Mouse (Mus musculus) olfactory bulb, adult 2 months (tissue): Measurements from ENCODE around the gene Rbm18. TPM values are rescaled to one million over a fixed set of nuclear protein-coding genes. Genes with fewer than 3 reads are reported as not detected.

Experiments used
- H3K27ac ChIP-seq: fragments of 200-500 bp; 2 replicates; pipeline ENCODE4 v1.5.1; 2012; ENCODE audit warnings: low read depth, low read length; ENCODE audit not compliant: insufficient read depth
- H3K4me1 ChIP-seq: fragments of 200-500 bp; 2 replicates; pipeline ENCODE4 v1.6.1; 2012; ENCODE audit warnings: low read length; ENCODE audit not compliant: control insufficient read depth, insufficient read depth
- H3K4me3 ChIP-seq: fragments of 200-500 bp; 2 replicates; pipeline ENCODE4 v1.5.1; 2012; ENCODE audit warnings: mild to moderate bottlenecking, low read depth, low read length, moderate library complexity; ENCODE audit not compliant: insufficient read depth
- CTCF ChIP-seq: fragments of 200-500 bp; IDR thresholded peaks from 2 replicates; pipeline ENCODE4 v1.5.1; 2012; ENCODE audit warnings: low read depth, mild to moderate bottlenecking, low read length, moderate library complexity; ENCODE audit not compliant: insufficient read depth
- POLR2A ChIP-seq: fragments of 200-500 bp; IDR thresholded peaks from 2 replicates; pipeline ENCODE4 v1.6.1; 2012; ENCODE audit warnings: mild to moderate bottlenecking, low read depth, low read length, moderate library complexity; ENCODE audit not compliant: insufficient read depth
- WGBS: fragments of 180-500 bp; shearing (Covaris S2); methylation state at CpG from one replicate; pipeline ENCODE4 v1.1.7; 2018; 5-methylcytosine and 5-hydroxymethylcytosine counted together
- polyA plus RNA-seq: library from polyadenylated mRNA; stranded (reverse); fragments of >200 nt; gene quantifications from 2 replicates; pipeline ENCODE4 v1.2.4, GENCODE M21; 2012; ENCODE audit warnings: low replicate concordance; ENCODE audit not compliant: missing spikeins, insufficient read depth, insufficient read length

The Rbm18 gene
- polyA plus RNA-seq, 1 experiment, result not detected

GRCm38 (mm10) chr2:36085041-36085440 is 51.5 kb downstream of the Rbm18 start:
- TF ChIP-seq POLR2A, result no peak
- no peak overlapping the region for H3K27ac ChIP-seq
- no peaks in the 10 kb centered on the region for H3K4me1 ChIP-seq
- H3K4me3 ChIP-seq, result no peak overlapping the region
- 100% methylated on average over 1 of the region's 1 CpGs for WGBS

- no peaks in the 10 kb centered on the region for H3K4me1 ChIP-seq
- no peak overlapping the region for H3K27ac ChIP-seq
- 76% methylated on average over 9 of the region's 9 CpGs for WGBS
- no peak overlapping the region for H3K4me3 ChIP-seq
- TF ChIP-seq POLR2A (no peak), CTCF (no peak)
Measured at GRCm38 (mm10) chr2:36082802-36083580, 53.6 kb downstream of the Rbm18 start.

- Histone ChIP-seq H3K27ac (no peak overlapping the region), H3K4me3 (no peak overlapping the region), H3K4me1 (peaks cover 8% of the 10 kb centered on the region)
- WGBS, result 54% methylated on average over 9 of the region's 9 CpGs
- no peak for TF ChIP-seq CTCF
- no peak for TF ChIP-seq POLR2A
Measured at GRCm38 (mm10) chr2:36081446-36081845, 55.1 kb downstream of the Rbm18 start.

GRCm38 (mm10) chr2:36077160-36077761 is 59.3 kb downstream of the Rbm18 start:
- no peak overlapping the region for H3K4me3 ChIP-seq

GRCm38 (mm10) chr2:36075210-36075609 is 61.4 kb downstream of the Rbm18 start:
- H3K4me3 ChIP-seq, result no peak overlapping the region
- WGBS, result 94% methylated on average over 5 of the region's 5 CpGs

More at GRCm38 (mm10) chr2:36077160-36077761, 59.3 kb downstream of the Rbm18 start:
- TF ChIP-seq CTCF (no peak), POLR2A (no peak)
- Histone ChIP-seq H3K27ac (no peak overlapping the region), H3K4me1 (peaks cover 8% of the 10 kb centered on the region)
- WGBS, result 14% methylated on average over 11 of the region's 11 CpGs

GRCm38 (mm10) chr2:36073781-36074180 is 62.8 kb downstream of the Rbm18 start:
- no peak overlapping the region for H3K4me3 ChIP-seq
- H3K4me1 ChIP-seq, result peaks cover 8% of the 10 kb centered on the region
- no peak overlapping the region for H3K27ac ChIP-seq
- 74% methylated on average over 3 of the region's 3 CpGs for WGBS
- no peak for TF ChIP-seq POLR2A
- no peak for TF ChIP-seq CTCF

More at GRCm38 (mm10) chr2:36075210-36075609, 61.4 kb downstream of the Rbm18 start:
- Histone ChIP-seq H3K27ac (no peak overlapping the region), H3K4me1 (peaks cover 8% of the 10 kb centered on the region)
- TF ChIP-seq POLR2A (no peak), CTCF (no peak)

- no peak overlapping the region for H3K4me3 ChIP-seq
- H3K27ac ChIP-seq, result no peak overlapping the region
- TF ChIP-seq POLR2A, result no peak
- no peak for TF ChIP-seq CTCF
- WGBS, result 90% methylated on average over 8 of the region's 8 CpGs
- no peaks in the 10 kb centered on the region for H3K4me1 ChIP-seq
Measured at GRCm38 (mm10) chr2:36071660-36072305, 64.8 kb downstream of the Rbm18 start.

GRCm38 (mm10) chr2:36067132-36067531 is 69.4 kb downstream of the Rbm18 start:
- Histone ChIP-seq H3K4me3 (no peak overlapping the region), H3K4me1 (no peaks in the 10 kb centered on the region), H3K27ac (no peak overlapping the region)
- TF ChIP-seq CTCF, result no peak
- no peak for TF ChIP-seq POLR2A
- WGBS, result 47% methylated on average over 9 of the region's 9 CpGs

Other genes starting within 250 kb of the Rbm18 start
- gene Ttll11, start 156.9 kb downstream of the Rbm18 start, polyA plus RNA-seq, result not detected in 2 replicates
- not detected in 2 replicates for gene Ndufa8, start 87.4 kb downstream of the Rbm18 start, polyA plus RNA-seq
- gene Morn5, start 87.3 kb downstream of the Rbm18 start, polyA plus RNA-seq, result not detected in 2 replicates
- gene Lhx6, start 31.4 kb downstream of the Rbm18 start, polyA plus RNA-seq, result not detected in 2 replicates
- not detected in 2 replicates for gene Mrrf, start 384 bp downstream of the Rbm18 start, polyA plus RNA-seq
- gene Ptgs1, start 93.7 kb upstream of the Rbm18 start, polyA plus RNA-seq, result not detected in 2 replicates
- not detected in 2 replicates for gene Olfr338, start 236.7 kb upstream of the Rbm18 start, polyA plus RNA-seq